20 mouse cellular contexts compared by ENCODE assay signal in the genomic region with DNA sequence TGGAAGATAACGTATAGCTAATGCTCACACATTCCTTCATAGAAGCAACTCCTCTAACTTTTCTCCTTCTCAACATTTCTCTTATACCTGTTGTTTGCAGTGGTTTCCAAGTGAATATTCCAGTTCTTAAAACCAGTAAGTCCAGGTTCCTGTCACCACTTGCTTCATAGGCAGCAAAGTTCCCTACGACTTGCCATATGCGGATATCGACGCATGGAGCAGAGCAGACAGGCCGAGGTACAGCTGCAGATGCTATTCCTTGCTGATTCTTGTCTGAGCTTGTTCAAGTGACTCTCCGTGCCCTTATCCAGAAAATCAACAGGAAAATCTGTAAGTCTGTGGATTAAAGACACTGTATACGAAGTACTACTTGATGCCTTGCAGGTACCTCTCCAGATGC. TPM values are rescaled to one million over a fixed set of nuclear protein-coding genes. Genes with fewer than 3 reads are reported as not detected.
DNase-seq lines count a peak whose midpoint lies in the region; ATAC-seq lines count a peak whose summit lies in the region.
"Had no signal": no experiment of that assay in that cellular context is flagged by ENCODE, and none has a peak within 500 bp of the region (broad histone marks: within the 10 kb centered on the region; RNA-seq: fewer than 3 reads in every experiment).

No protein-coding gene starts in this region.

- H3K27me3 ChIP-seq in embryonic facial prominence, embryonic 14.5 days (replicated peaks; ENCODE audit: control insufficient read depth, insufficient read depth, low read length), result no peaks in the 10 kb centered on the region
- no peaks in the 10 kb centered on the region for H3K27me3 ChIP-seq in embryonic facial prominence, embryonic 10.5 days (replicated peaks; ENCODE audit: low read depth, poor library complexity, severe bottlenecking)
- no peaks in the 10 kb centered on the region for H3K27me3 ChIP-seq in kidney, embryonic 15.5 days
- no peaks in the 10 kb centered on the region for H3K27me3 ChIP-seq in embryonic facial prominence, embryonic 15.5 days
- H3K27me3 ChIP-seq in limb, embryonic 15.5 days, result no peaks in the 10 kb centered on the region
- H3K27me3 ChIP-seq: embryonic facial prominence, embryonic 12.5 days; forebrain, embryonic 15.5 days; hindbrain, embryonic 13.5 days; intestine, embryonic 15.5 days had no signal

- 0 out of 2 replicates have a peak, but pooled peaks have one; percentile 56 for ATAC-seq in embryonic facial prominence, embryonic 14.5 days (ENCODE audit: low read depth)
- ATAC-seq in kidney, embryonic 15.5 days (replicated peaks; ENCODE audit: low FRiP score), result no peak
- ATAC-seq in embryonic facial prominence, embryonic 15.5 days (ENCODE audit: insufficient number of reproducible peaks, low FRiP score, low TSS enrichment, low read depth), result peak; percentile 47; the same call in 1 of the 2 replicates
- ATAC-seq in limb, embryonic 15.5 days (ENCODE audit: insufficient number of reproducible peaks, low FRiP score, low TSS enrichment, low read depth), result no peak
- no peak for ATAC-seq in megakaryocyte progenitor cell, adult 5-6 weeks (replicated peaks; ENCODE audit: poor library complexity)
- ATAC-seq: activated CD4-positive, CD25-positive, alpha-beta regulatory T cell, adult 4 months; forebrain, embryonic 15.5 days; hindbrain, embryonic 16.5 days; intestine, embryonic 15.5 days had no signal

- no peaks in the 10 kb centered on the region for H3K9me3 ChIP-seq in embryonic facial prominence, embryonic 14.5 days (ENCODE audit: control insufficient read depth, low read length)
- no peaks in the 10 kb centered on the region for H3K9me3 ChIP-seq in embryonic facial prominence, embryonic 10.5 days
- H3K9me3 ChIP-seq in kidney, embryonic 15.5 days (replicated peaks), result no peaks in the 10 kb centered on the region
- no peaks in the 10 kb centered on the region for H3K9me3 ChIP-seq in embryonic facial prominence, embryonic 15.5 days (replicated peaks)
- H3K9me3 ChIP-seq in limb, embryonic 15.5 days, result no peaks in the 10 kb centered on the region
- H3K9me3 ChIP-seq: embryonic facial prominence, embryonic 12.5 days; forebrain, embryonic 15.5 days; hindbrain, embryonic 10.5 days; hindbrain, embryonic 13.5 days; intestine, embryonic 15.5 days had no signal

- no peak overlapping the region for H3K4me3 ChIP-seq in embryonic facial prominence, embryonic 14.5 days (ENCODE audit: low read depth, low read length)
- no peak overlapping the region for H3K4me3 ChIP-seq in embryonic facial prominence, embryonic 10.5 days
- H3K4me3 ChIP-seq in kidney, embryonic 15.5 days (replicated peaks), result no peak overlapping the region
- no peak overlapping the region for H3K4me3 ChIP-seq in embryonic facial prominence, embryonic 15.5 days (replicated peaks)
- no peak overlapping the region for H3K4me3 ChIP-seq in limb, embryonic 15.5 days
- H3K4me3 ChIP-seq: embryonic facial prominence, embryonic 12.5 days; forebrain, embryonic 15.5 days; hindbrain, embryonic 10.5 days; hindbrain, embryonic 13.5 days; intestine, embryonic 15.5 days had no signal

- H3K27ac ChIP-seq in embryonic facial prominence, embryonic 14.5 days (replicated peaks; ENCODE audit: low read depth, low read length), result 0 out of 2 replicates have a peak overlapping the region, but pooled peaks have one; percentile 58
- no peak overlapping the region for H3K27ac ChIP-seq in embryonic facial prominence, embryonic 10.5 days (replicated peaks)
- no peak overlapping the region for H3K27ac ChIP-seq in kidney, embryonic 15.5 days
- H3K27ac ChIP-seq in embryonic facial prominence, embryonic 15.5 days (replicated peaks), result peak overlapping the region; percentile 78
- peak overlapping the region; percentile 51; the same call in 1 of the 2 replicates for H3K27ac ChIP-seq in limb, embryonic 15.5 days
- H3K27ac ChIP-seq: embryonic facial prominence, embryonic 12.5 days; forebrain, embryonic 15.5 days; hindbrain, embryonic 10.5 days; hindbrain, embryonic 13.5 days; intestine, embryonic 15.5 days had no signal

- H3K36me3 ChIP-seq in embryonic facial prominence, embryonic 14.5 days (ENCODE audit: control insufficient read depth, insufficient read depth, low read length), result no peaks in the 10 kb centered on the region
- no peaks in the 10 kb centered on the region for H3K36me3 ChIP-seq in embryonic facial prominence, embryonic 10.5 days (replicated peaks)
- no peaks in the 10 kb centered on the region for H3K36me3 ChIP-seq in kidney, embryonic 15.5 days
- H3K36me3 ChIP-seq in embryonic facial prominence, embryonic 15.5 days, result no peaks in the 10 kb centered on the region
- no peaks in the 10 kb centered on the region for H3K36me3 ChIP-seq in limb, embryonic 15.5 days
- H3K36me3 ChIP-seq: embryonic facial prominence, embryonic 12.5 days; forebrain, embryonic 15.5 days; hindbrain, embryonic 10.5 days; hindbrain, embryonic 13.5 days; intestine, embryonic 15.5 days had no signal

- no peak overlapping the region for H3K9ac ChIP-seq in embryonic facial prominence, embryonic 14.5 days (ENCODE audit: low read depth, low read length)
- H3K9ac ChIP-seq in kidney, embryonic 15.5 days, result no peak overlapping the region
- no peak overlapping the region for H3K9ac ChIP-seq in embryonic facial prominence, embryonic 15.5 days
- H3K9ac ChIP-seq in limb, embryonic 15.5 days, result no peak overlapping the region
- H3K9ac ChIP-seq: embryonic facial prominence, embryonic 12.5 days; forebrain, embryonic 15.5 days; hindbrain, embryonic 13.5 days; intestine, embryonic 15.5 days had no signal

- 82% methylated on average over 8 of the region's 8 CpGs for WGBS in embryonic facial prominence, embryonic 14.5 days
- 92% methylated on average over 8 of the region's 8 CpGs for WGBS in embryonic facial prominence, embryonic 10.5 days
- 93% methylated on average over 8 of the region's 8 CpGs for WGBS in kidney, embryonic 15.5 days
- WGBS in embryonic facial prominence, embryonic 15.5 days, result 76% methylated on average over 8 of the region's 8 CpGs
- 78% methylated on average over 8 of the region's 8 CpGs for WGBS in limb, embryonic 15.5 days

- DNase-seq in embryonic facial prominence, embryonic 14.5 days (ENCODE audit: low spot score), result peak; percentile 78
- no peak for DNase-seq in embryonic facial prominence, embryonic 10.5 days (ENCODE audit: low spot score)
- DNase-seq in kidney, postnatal 10 days, result peak; percentile 1
- no peak for DNase-seq in right cerebral cortex, postnatal 10 days (ENCODE audit: low spot score in 2 of 2)
- DNase-seq: cerebellum, adult 11-12 months; cerebellum, adult 8-10 months; cerebellum, postnatal 10 days; gastrocnemius, postnatal 36 days had no signal

- no peak overlapping the region for H3K4me2 ChIP-seq in embryonic facial prominence, embryonic 14.5 days (ENCODE audit: low read depth, low read length)
- H3K4me2 ChIP-seq in kidney, embryonic 15.5 days, result no peak overlapping the region
- H3K4me2 ChIP-seq in embryonic facial prominence, embryonic 15.5 days (replicated peaks), result no peak overlapping the region
- H3K4me2 ChIP-seq in limb, embryonic 15.5 days, result no peak overlapping the region
- H3K4me2 ChIP-seq: embryonic facial prominence, embryonic 12.5 days; forebrain, embryonic 15.5 days; heart, embryonic 11.5 days; hindbrain, embryonic 13.5 days; intestine, embryonic 15.5 days had no signal

- H3K4me1 ChIP-seq in embryonic facial prominence, embryonic 14.5 days (ENCODE audit: control insufficient read depth, insufficient read depth, low read length), result peaks cover 7% of the 10 kb centered on the region; the same call in 1 of the 2 replicates
- H3K4me1 ChIP-seq in embryonic facial prominence, embryonic 10.5 days, result no peaks in the 10 kb centered on the region
- peaks cover 9% of the 10 kb centered on the region for H3K4me1 ChIP-seq in kidney, embryonic 15.5 days
- 0 out of 2 replicates have a peak, but pooled peaks cover 4% of the 10 kb centered on the region for H3K4me1 ChIP-seq in embryonic facial prominence, embryonic 15.5 days
- H3K4me1 ChIP-seq in limb, embryonic 15.5 days, result no peaks in the 10 kb centered on the region
- H3K4me1 ChIP-seq: embryonic facial prominence, embryonic 12.5 days; forebrain, embryonic 15.5 days; hindbrain, embryonic 10.5 days; hindbrain, embryonic 13.5 days; intestine, embryonic 15.5 days had no signal

RNA-seq across cellular contexts. Expression of gene Cds1, which starts 22.5 kb away (rescaled TPM):
- 9.0 and 10.2 TPM in 2 replicates for polyA plus RNA-seq in embryonic facial prominence, embryonic 14.5 days (2014; fragmentation: Nextera tagmentation; extraction: Ambion mirVana)
- polyA plus RNA-seq in embryonic facial prominence, embryonic 10.5 days (2016; fragmentation: Nextera tagmentation; extraction: Ambion mirVana), result 0.74 and 0.78 TPM in 2 replicates
- 10.9 and 11.8 TPM in 2 replicates for polyA plus RNA-seq in kidney, embryonic 15.5 days (2015; fragmentation: Nextera tagmentation; extraction: Ambion mirVana)
- 13.7 and 19.2 TPM in 2 replicates for polyA plus RNA-seq in embryonic facial prominence, embryonic 15.5 days (2015; fragmentation: Nextera tagmentation; extraction: Ambion mirVana)
- 11.4 and 14.5 TPM in 2 replicates for polyA plus RNA-seq in limb, embryonic 15.5 days (2015; fragmentation: Nextera tagmentation; extraction: Ambion mirVana)
- total RNA-seq in megakaryocyte progenitor cell, adult 5-6 weeks (2015), result 7.9 and 10.8 TPM in 2 replicates
- 7.4 and 7.8 TPM in 2 replicates for total RNA-seq in megakaryocyte progenitor cell, adult 5-6 weeks (2017)
- polyA plus RNA-seq: activated CD4-positive, CD25-positive, alpha-beta regulatory T cell, adult 4 months had no signal

Comparison
In these comparisons a context has a peak if more than half of its experiments do, and no peak if none do; other contexts are left out.
1. DNase-seq: peak in embryonic facial prominence, embryonic 14.5 days (single experiment) and kidney, postnatal 10 days (single experiment); none in embryonic facial prominence, embryonic 10.5 days (single experiment) and right cerebral cortex, postnatal 10 days (0 of 2).
2. H3K27ac ChIP-seq: peak in embryonic facial prominence, embryonic 14.5 days (single experiment), embryonic facial prominence, embryonic 15.5 days (single experiment) and limb, embryonic 15.5 days (single experiment); none in embryonic facial prominence, embryonic 10.5 days (single experiment) and kidney, embryonic 15.5 days (single experiment).
3. ATAC-seq: peak in embryonic facial prominence, embryonic 14.5 days (single experiment) and embryonic facial prominence, embryonic 15.5 days (single experiment); none in kidney, embryonic 15.5 days (single experiment), limb, embryonic 15.5 days (single experiment) and megakaryocyte progenitor cell, adult 5-6 weeks (single experiment).